Mouse (Mus musculus) liver, adult (tissue): ENCODE measurements at regions not wholly inside any gene's neighbourhood (a gene's known extent, or its start where the extent isn't known, plus 50 kb on each side); places are given as distances from the start of the nearest gene placed in this dataset.

ENCODE experiments used
- GATA4 ChIP-seq: IDR thresholded peaks from 2 replicates; pipeline ENCODE4 v1.6.1; 2014; ENCODE audit warnings: mild to moderate bottlenecking, low read length; ENCODE audit not compliant: insufficient replicate concordance

- no peak for TF ChIP-seq GATA4
Measured at GRCm38 (mm10) chr16:87133874-87134273, 220.1 kb upstream of the N6amt1 start.

DNA sequence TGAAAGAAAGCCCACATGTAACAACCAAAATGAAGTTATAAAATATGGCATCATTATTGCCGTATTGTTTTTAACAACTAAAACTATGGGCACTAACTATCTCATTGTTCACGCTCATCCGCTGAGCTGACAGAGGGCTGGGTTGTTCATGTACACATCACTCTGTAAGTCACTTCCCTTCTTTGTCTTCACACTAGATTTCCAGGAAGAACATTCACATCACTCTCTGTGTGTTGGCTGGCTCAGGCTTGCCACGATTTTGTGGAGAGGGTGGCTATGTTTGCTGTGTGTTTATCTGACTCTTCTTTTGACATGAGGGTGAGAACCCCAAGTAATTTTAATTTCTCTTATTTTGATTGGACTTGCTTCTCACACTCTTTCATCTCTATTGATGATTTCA is 221.9 kb upstream of the N6amt1 start:
- TF ChIP-seq GATA4: no peak

DNA sequence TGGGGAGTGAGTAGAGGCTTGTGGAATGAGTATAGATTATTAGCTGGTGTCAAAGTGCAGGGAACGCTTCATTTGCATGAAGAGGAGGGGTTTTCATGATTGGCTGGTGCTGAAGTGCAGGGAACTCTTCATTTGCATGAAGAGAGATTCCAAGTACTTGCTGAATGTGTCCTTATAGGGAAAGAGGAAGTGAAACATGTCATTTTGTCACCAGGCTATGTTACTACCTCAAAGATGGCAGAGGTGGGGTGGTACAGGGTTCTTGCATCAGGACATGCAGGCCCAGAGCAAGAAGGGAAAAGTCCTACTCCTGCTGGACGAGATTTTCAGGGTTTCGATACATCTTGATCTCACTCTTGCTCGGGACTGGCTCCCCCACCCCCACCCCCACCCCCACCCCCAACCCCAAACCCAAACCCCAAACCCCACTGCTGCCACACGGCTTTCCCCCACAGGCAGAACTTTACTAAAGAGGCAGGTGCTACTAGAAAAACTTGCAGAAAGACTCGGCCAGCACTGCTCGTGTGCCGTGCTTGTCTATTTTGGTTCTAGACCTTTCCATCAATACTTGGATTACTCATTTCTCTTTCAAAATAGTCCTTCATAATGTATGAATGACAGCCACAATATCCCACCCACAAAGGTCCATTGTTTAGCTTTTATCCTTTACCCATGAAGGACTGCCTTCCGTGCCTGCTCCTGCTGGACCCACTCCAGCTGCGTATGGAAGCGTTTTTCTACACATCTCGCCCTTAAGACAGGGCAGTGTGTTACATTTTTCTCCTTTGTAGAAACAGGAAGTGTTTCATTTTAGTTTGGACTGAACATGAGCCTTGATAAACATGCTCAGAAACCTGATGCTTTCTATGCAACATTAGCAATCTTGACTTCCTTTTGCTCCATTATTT is 223.0 kb upstream of the N6amt1 start:
- TF ChIP-seq GATA4: no peak

DNA sequence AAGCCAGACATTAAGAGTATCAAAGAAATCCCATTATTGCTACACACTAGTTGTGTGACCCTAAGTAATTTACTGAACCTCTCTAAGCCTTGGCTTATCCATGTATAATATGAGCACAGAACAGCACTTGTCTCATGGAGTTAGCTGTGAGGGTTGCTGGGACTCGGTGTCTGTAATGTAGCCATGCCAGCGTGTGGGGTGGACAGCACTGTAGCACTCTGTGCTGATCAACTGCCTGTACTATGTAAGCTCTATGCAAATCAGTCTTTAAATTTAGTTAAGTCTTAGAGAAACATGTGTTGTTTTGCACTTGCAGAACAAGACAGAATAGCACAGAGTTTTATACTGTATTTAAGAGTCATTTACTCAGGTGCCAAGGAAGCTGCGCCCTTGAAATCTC is 225.0 kb upstream of the N6amt1 start:
- TF ChIP-seq GATA4: no peak

GRCm38 (mm10) chr16:87128230-87128629 is 225.8 kb upstream of the N6amt1 start:
- TF ChIP-seq GATA4: peak; percentile 68; the same call in 1 of the 2 replicates

DNA sequence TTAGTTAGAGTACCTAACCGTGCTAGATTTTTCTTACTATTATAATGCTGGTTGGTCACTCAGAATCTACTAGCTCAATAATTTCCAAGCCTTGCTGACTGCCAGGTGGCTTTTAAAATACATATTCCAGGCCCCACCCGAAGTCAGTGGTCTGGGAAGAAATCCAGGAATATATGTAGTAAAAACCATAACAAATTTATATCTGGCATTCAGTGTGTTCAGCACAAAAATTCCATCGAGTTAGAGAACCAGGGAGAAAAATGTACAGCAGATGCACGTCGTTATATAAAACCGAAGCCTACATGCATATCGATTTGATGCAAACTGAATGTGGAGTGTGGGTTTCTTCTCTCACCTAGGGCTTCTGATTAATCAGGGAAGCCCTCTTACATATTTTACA is 229.5 kb upstream of the N6amt1 start:
- TF ChIP-seq GATA4: no peak

DNA sequence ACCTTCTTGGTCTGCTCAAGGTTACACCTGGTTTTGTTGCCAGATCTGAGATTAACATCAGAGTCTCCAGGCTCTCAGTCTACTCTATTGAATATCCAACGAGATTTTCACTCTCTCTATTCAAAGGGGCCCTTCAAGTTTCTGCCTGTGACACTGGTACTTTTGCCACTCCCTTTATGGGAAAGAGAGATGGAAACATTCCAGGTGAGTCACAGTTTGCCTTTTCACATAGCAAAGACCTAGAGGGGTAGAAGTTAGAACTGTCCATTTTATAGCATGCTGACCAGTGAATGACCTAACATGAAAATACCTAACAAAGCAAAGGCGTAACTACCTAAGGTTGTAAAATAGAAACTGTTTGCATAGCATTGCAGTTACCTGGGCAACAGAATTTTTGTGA is 250.4 kb upstream of the N6amt1 start:
- no peak for TF ChIP-seq GATA4

GRCm38 (mm10) chr16:87102057-87102456 is 251.9 kb upstream of the N6amt1 start:
- no peak for TF ChIP-seq GATA4

DNA sequence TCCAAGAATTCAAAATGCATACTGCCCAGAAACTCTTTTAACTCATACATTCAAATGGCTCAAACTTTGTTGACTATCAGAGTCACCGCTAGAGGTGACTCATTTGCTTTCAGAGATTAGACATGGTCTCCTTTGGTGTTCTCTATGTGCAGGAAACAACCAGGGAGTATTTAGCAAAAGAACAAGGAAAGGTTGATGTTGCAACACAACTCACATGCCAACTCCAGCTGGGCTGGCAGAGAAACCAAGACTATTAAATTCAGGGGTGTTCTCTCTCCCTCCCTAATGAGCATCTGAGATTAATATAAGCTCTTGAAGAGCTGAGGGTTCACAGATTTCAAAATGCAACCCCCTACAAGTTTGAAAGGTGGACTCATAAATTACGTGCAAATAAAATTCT is 262.0 kb upstream of the N6amt1 start:
- TF ChIP-seq GATA4: no peak

GRCm38 (mm10) chr16:87089322-87089721 is 264.7 kb upstream of the N6amt1 start:
- no peak for TF ChIP-seq GATA4

- TF ChIP-seq GATA4: no peak
Measured at GRCm38 (mm10) chr16:87083505-87083904, 270.5 kb upstream of the N6amt1 start.

- no peak for TF ChIP-seq GATA4
Measured at GRCm38 (mm10) chr16:87077385-87077784, 276.6 kb upstream of the N6amt1 start.

- TF ChIP-seq GATA4: no peak
Measured at GRCm38 (mm10) chr16:87069294-87069693, 284.7 kb upstream of the N6amt1 start.

- TF ChIP-seq GATA4: no peak
Measured at GRCm38 (mm10) chr16:87067981-87068380, 286.0 kb upstream of the N6amt1 start.

GRCm38 (mm10) chr16:87067523-87067922 is 286.5 kb upstream of the N6amt1 start:
- no peak for TF ChIP-seq GATA4

- no peak for TF ChIP-seq GATA4
Measured at GRCm38 (mm10) chr16:87060473-87060872, 293.5 kb upstream of the N6amt1 start.
